Mouse (Mus musculus): Measurements from ENCODE around the gene Myo1d. TPM values are rescaled to one million over a fixed set of nuclear protein-coding genes. Genes with fewer than 3 reads are reported as not detected.

The Myo1d gene
- total and polyA plus RNA-seq, 3 experiments, result 15.9 to 81.1 (median 41.7) TPM

- TF ChIP-seq USF1 (IDR thresholded peaks at IDR 0.05; ENCODE audit: low read depth, low read length) (no peak), CHD1 (IDR thresholded peaks at IDR 0.05; ENCODE audit: low read depth, low read length) (no peak), SIN3A (IDR thresholded peaks at IDR 0.05; ENCODE audit: low read length) (no peak), E2F4 (IDR thresholded peaks at IDR 0.05; ENCODE audit: borderline replicate concordance, low read depth, low read length) (no peak), RCOR1 (IDR thresholded peaks at IDR 0.05; ENCODE audit: low read depth, low read length) (no peak), JUND (IDR thresholded peaks at IDR 0.05; ENCODE audit: low read depth, low read length) (no peak), TBP (IDR thresholded peaks at IDR 0.05; ENCODE audit: low read depth, low read length) (no peak), NELFE (IDR thresholded peaks at IDR 0.05; ENCODE audit: low read depth, low read length) (no peak), ELF1 (IDR thresholded peaks at IDR 0.05; ENCODE audit: low read depth, low read length) (no peak), NRF1 (IDR thresholded peaks at IDR 0.05; ENCODE audit: insufficient read depth, low read depth, low read length, poor library complexity, severe bottlenecking) (no peak), CTCF (IDR thresholded peaks at IDR 0.05 in 2 of 3, conservative IDR thresholded peaks at IDR 0.05 in 1 of 3; ENCODE audit: control insufficient read depth in 1 of 3, insufficient read depth in 1 of 3, low read depth in 2 of 3, low read length in 3 of 3, poor library complexity in 1 of 3, severe bottlenecking in 1 of 3) (peak; percentile 70 to 85 (median 81)), MYB (IDR thresholded peaks at IDR 0.05; ENCODE audit: low read depth, low read length) (no peak), EP300 (IDR thresholded peaks at IDR 0.05; ENCODE audit: low read depth in 1 of 2, low read length in 2 of 2) (no peak)
Measured at GRCm38 (mm10) chr11:80602041-80602458, 177.8 kb downstream of the Myo1d start (continued).

- no peaks in the 10 kb centered on the region for H3K27me3 ChIP-seq (ENCODE audit: control insufficient read depth in 1 of 2, insufficient read depth in 2 of 2, low read length in 2 of 2)
- no peaks in the 10 kb centered on the region for H3K9me3 ChIP-seq (replicated peaks; ENCODE audit: insufficient read depth, low read length)
- H3K4me3 ChIP-seq (ENCODE audit: control insufficient read depth in 1 of 2, insufficient read depth in 1 of 2, low read depth in 2 of 2, low read length in 2 of 2), result no peak overlapping the region
- no peaks in the 10 kb centered on the region for H3K79me2 ChIP-seq (ENCODE audit: control insufficient read depth, insufficient read depth, low read length, poor library complexity)
- TF ChIP-seq MAFK (IDR thresholded peaks at IDR 0.05; ENCODE audit: borderline replicate concordance, low read depth, low read length) (no peak), ELF1 (IDR thresholded peaks at IDR 0.05; ENCODE audit: low read depth, low read length) (no peak), SMC3 (IDR thresholded peaks at IDR 0.05; ENCODE audit: low read depth, low read length) (no peak), RCOR1 (IDR thresholded peaks at IDR 0.05; ENCODE audit: low read depth, low read length) (no peak), SIN3A (IDR thresholded peaks at IDR 0.05; ENCODE audit: low read length) (no peak), JUND (IDR thresholded peaks at IDR 0.05; ENCODE audit: low read depth, low read length) (no peak), HCFC1 (IDR thresholded peaks at IDR 0.05; ENCODE audit: low read depth, low read length) (no peak), BHLHE40 (IDR thresholded peaks at IDR 0.05; ENCODE audit: borderline replicate concordance, low read depth, low read length) (no peak), MEF2A (IDR thresholded peaks at IDR 0.05; ENCODE audit: extremely low read depth, insufficient replicate concordance, low read depth, low read length, poor library complexity, severe bottlenecking) (no peak), GATA1 (IDR thresholded peaks at IDR 0.05; ENCODE audit: low read depth, low read length) (no peak), USF1 (IDR thresholded peaks at IDR 0.05; ENCODE audit: low read depth, low read length) (no peak), E2F4 (IDR thresholded peaks at IDR 0.05; ENCODE audit: borderline replicate concordance, low read depth, low read length) (no peak), ZMIZ1 (IDR thresholded peaks at IDR 0.05; ENCODE audit: low read depth, low read length) (no peak), NELFE (IDR thresholded peaks at IDR 0.05; ENCODE audit: low read depth, low read length) (no peak), ZC3H11A (IDR thresholded peaks at IDR 0.05; ENCODE audit: low read depth, low read length) (no peak), MAX (IDR thresholded peaks at IDR 0.05; ENCODE audit: low read length) (no peak), POLR2A (IDR thresholded peaks at IDR 0.05; ENCODE audit: control insufficient read depth in 1 of 2, insufficient read depth in 1 of 2, low read depth in 1 of 2, low read length in 2 of 2, poor library complexity in 1 of 2) (no peak), USF2 (IDR thresholded peaks at IDR 0.05; ENCODE audit: borderline replicate concordance in 1 of 2, insufficient read depth in 1 of 2, low read depth in 1 of 2, low read length in 2 of 2) (no peak), CHD2 (IDR thresholded peaks at IDR 0.05; ENCODE audit: low read length) (no peak)
- no peak for DNase-seq (ENCODE audit: low read depth, low spot score)
- no peaks in the 10 kb centered on the region; a peak in 2 of 4 replicates for H3K36me3 ChIP-seq (ENCODE audit: control insufficient read depth in 1 of 2, insufficient read depth in 2 of 2, low read length in 2 of 2)
- H3K4me1 ChIP-seq (ENCODE audit: control insufficient read depth in 1 of 2, insufficient read depth in 2 of 2, low read length in 2 of 2), result peaks cover 0 to 4% of the 10 kb centered on the region in 2 experiments; a peak in 2 of 4 replicates
- H3K27ac ChIP-seq (ENCODE audit: control insufficient read depth, low read depth, low read length), result no peak overlapping the region
- no peak overlapping the region for H3K9ac ChIP-seq (ENCODE audit: control insufficient read depth, low read depth, low read length, poor library complexity, severe bottlenecking)
Measured at GRCm38 (mm10) chr11:80601040-80601864, 178.6 kb downstream of the Myo1d start.

All from MEL (cell line).